Mouse (Mus musculus) midbrain, embryonic 16.5 days (tissue): ENCODE data around the gene Cbarp. TPM values are rescaled to one million over a fixed set of nuclear protein-coding genes. Genes with fewer than 3 reads are reported as not detected.

Experiments used
- ATAC-seq: fragments of 200-750 bp; cut with Nextera tagmentation; 2 replicates; pipeline ENCODE4 v1.8.0; 2017; ENCODE audit warnings: moderate TSS enrichment
- H3K27ac ChIP-seq: fragments of 300-500 bp; sonication (generic); 2 replicates; pipeline ENCODE4 v1.5.1; 2014; ENCODE audit warnings: mild to moderate bottlenecking, low read length, mixed read lengths
- H3K27me3 ChIP-seq: fragments of 300-500 bp; sonication (generic); 2 replicates; pipeline ENCODE4 v1.6.1; 2014; ENCODE audit warnings: low read depth, low read length, mixed read lengths; ENCODE audit not compliant: control insufficient read depth, insufficient read depth
- H3K36me3 ChIP-seq: fragments of 300-500 bp; sonication (generic); 2 replicates; pipeline ENCODE4 v1.6.1; 2014; ENCODE audit warnings: mild to moderate bottlenecking, low read length, moderate library complexity, mixed read lengths; ENCODE audit not compliant: control insufficient read depth, insufficient read depth
- H3K4me1 ChIP-seq: fragments of 300-500 bp; sonication (generic); 2 replicates; pipeline ENCODE4 v1.6.1; 2014; ENCODE audit warnings: mild to moderate bottlenecking, low read length, mixed read lengths; ENCODE audit not compliant: control insufficient read depth, insufficient read depth
- H3K4me2 ChIP-seq: fragments of 300-500 bp; sonication (generic); 2 replicates; pipeline ENCODE4 v1.6.1; 2014; ENCODE audit warnings: mild to moderate bottlenecking, low read length, mixed read lengths
- H3K4me3 ChIP-seq: fragments of 300-500 bp; sonication (generic); 2 replicates; pipeline ENCODE4 v1.5.1; 2014; ENCODE audit warnings: low read depth, mild to moderate bottlenecking, low read length, moderate library complexity, mixed read lengths
- H3K9ac ChIP-seq: fragments of 300-500 bp; sonication (generic); 2 replicates; pipeline ENCODE4 v1.6.1; 2014; ENCODE audit warnings: low read depth, low read length, mixed read lengths
- H3K9me3 ChIP-seq: fragments of 300-500 bp; sonication (generic); replicated peaks from 2 replicates; pipeline ENCODE4 v1.6.1; 2014; ENCODE audit warnings: mild to moderate bottlenecking, low read length, mixed read lengths; ENCODE audit not compliant: control insufficient read depth, poor library complexity, severe bottlenecking
- WGBS: fragments of 180-500 bp; shearing (Covaris S2); extraction: QIAGEN DNeasy Blood & Tissue Kit; methylation state at CpG from one replicate; pipeline ENCODE4 v1.1.7; 2014; 5-methylcytosine and 5-hydroxymethylcytosine counted together
- polyA plus RNA-seq: library from polyadenylated mRNA; unstranded; fragments of >200 nt; fragmentation: Nextera tagmentation; extraction: Ambion mirVana; gene quantifications from 2 replicates; pipeline ENCODE4 v1.2.1, GENCODE M21; 2015

Cbarp gene
- polyA plus RNA-seq, 1 experiment from 2014 or later, result 81.6 TPM

DNA sequence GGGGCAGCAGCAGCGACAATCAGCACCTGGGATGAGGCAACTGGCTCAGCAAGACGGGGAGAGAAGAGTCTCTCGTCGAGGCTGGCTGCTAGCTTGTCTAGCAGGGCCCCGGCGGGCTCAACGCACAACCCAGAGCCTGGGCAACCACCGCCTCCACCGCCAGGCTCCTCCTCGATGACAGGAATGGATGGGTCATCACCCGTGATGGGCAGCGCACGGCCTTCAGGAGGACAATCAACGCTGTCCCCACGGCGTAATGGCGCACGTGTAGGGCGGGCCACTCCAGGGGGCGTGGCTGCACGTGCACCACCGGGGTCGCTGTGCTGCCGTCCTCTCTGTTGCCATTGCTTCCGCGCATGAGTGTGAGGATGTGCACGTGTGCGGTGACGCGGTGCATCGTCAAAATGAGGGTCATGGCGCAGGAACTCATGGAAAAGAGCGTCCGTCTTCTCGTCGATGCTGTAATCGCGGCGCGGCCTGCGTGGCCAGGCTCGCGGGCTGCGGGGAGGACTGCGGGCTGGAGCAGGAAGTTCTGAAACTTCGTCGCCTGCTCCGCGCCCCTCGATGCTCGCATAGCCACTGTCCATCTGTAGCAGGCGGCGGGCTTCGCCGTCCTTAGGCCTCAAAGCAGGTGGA is 9.2 kb downstream of the Cbarp start:
- Histone ChIP-seq H3K9me3 (no peaks in the 10 kb centered on the region), H3K27ac (0 out of 2 replicates have a peak overlapping the region, but pooled peaks have one; percentile 1), H3K36me3 (peaks cover 50% of the 10 kb centered on the region), H3K9ac (peak overlapping the region; percentile 22; the same call in 1 of the 2 replicates), H3K27me3 (no peaks in the 10 kb centered on the region), H3K4me1 (peaks cover 6% of the 10 kb centered on the region), H3K4me3 (no peak overlapping the region), H3K4me2 (peak overlapping the region; percentile 13)
- ATAC-seq, result peak; percentile 66
- 14% methylated on average over 55 of the region's 55 CpGs for WGBS

GRCm38 (mm10) chr10:80130403-80131031 is 10.1 kb downstream of the Cbarp start:
- Histone ChIP-seq H3K36me3 (peaks cover 49% of the 10 kb centered on the region), H3K4me1 (no peaks in the 10 kb centered on the region), H3K9me3 (no peaks in the 10 kb centered on the region), H3K9ac (no peak overlapping the region), H3K4me2 (no peak overlapping the region), H3K27ac (no peak overlapping the region), H3K4me3 (no peak overlapping the region), H3K27me3 (no peaks in the 10 kb centered on the region)
- 89% methylated on average over 18 of the region's 18 CpGs for WGBS
- ATAC-seq, result no peak; the same call in 1 of the 2 replicates

DNA sequence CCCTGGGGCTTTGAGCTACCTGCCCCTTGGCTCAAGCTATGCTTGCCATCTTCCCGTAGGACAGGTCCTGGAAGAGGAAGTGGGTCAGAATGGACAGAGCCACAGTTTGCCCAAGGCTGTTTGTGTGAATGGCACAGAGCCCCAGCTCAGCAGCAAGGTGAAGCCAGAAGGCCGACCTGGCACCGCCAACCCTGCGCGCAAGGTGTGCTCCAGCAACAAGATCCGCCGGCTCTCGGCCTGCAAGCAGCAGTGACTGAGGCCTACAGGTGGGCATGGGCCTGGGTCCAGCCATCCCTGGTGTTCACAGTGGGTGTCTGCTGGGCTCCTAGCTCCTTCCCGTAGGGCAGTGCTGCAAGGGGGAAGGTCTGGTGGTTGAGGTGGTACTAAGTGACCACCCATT is 10.8 kb downstream of the Cbarp start:
- no peak overlapping the region for H3K9ac ChIP-seq
- H3K4me3 ChIP-seq, result no peak overlapping the region
- no peak overlapping the region for H3K27ac ChIP-seq
- no peaks in the 10 kb centered on the region for H3K9me3 ChIP-seq
- no peak for ATAC-seq
- peaks cover 46% of the 10 kb centered on the region for H3K36me3 ChIP-seq
- no peaks in the 10 kb centered on the region for H3K4me1 ChIP-seq
- no peaks in the 10 kb centered on the region for H3K27me3 ChIP-seq
- 92% methylated on average over 9 of the region's 9 CpGs for WGBS
- H3K4me2 ChIP-seq, result no peak overlapping the region

GRCm38 (mm10) chr10:80127920-80128319 is 12.7 kb downstream of the Cbarp start:
- Histone ChIP-seq H3K4me3 (no peak overlapping the region), H3K27ac (no peak overlapping the region), H3K27me3 (no peaks in the 10 kb centered on the region), H3K9ac (no peak overlapping the region), H3K9me3 (no peaks in the 10 kb centered on the region), H3K36me3 (peaks cover 31% of the 10 kb centered on the region), H3K4me2 (no peak overlapping the region), H3K4me1 (no peaks in the 10 kb centered on the region)
- no peak for ATAC-seq
- 96% methylated on average over 8 of the region's 8 CpGs for WGBS

GRCm38 (mm10) chr10:80123932-80124562 is 16.6 kb downstream of the Cbarp start:
- H3K4me3 ChIP-seq, result no peak overlapping the region
- no peaks in the 10 kb centered on the region for H3K9me3 ChIP-seq
- peaks cover 19% of the 10 kb centered on the region for H3K36me3 ChIP-seq
- no peak overlapping the region for H3K4me2 ChIP-seq
- ATAC-seq, result no peak
- H3K27ac ChIP-seq, result no peak overlapping the region
- H3K9ac ChIP-seq, result 0 out of 2 replicates have a peak overlapping the region, but pooled peaks have one; percentile 1
- no peaks in the 10 kb centered on the region for H3K27me3 ChIP-seq
- WGBS, result 96% methylated on average over 9 of the region's 9 CpGs
- H3K4me1 ChIP-seq, result peaks cover 4% of the 10 kb centered on the region

DNA sequence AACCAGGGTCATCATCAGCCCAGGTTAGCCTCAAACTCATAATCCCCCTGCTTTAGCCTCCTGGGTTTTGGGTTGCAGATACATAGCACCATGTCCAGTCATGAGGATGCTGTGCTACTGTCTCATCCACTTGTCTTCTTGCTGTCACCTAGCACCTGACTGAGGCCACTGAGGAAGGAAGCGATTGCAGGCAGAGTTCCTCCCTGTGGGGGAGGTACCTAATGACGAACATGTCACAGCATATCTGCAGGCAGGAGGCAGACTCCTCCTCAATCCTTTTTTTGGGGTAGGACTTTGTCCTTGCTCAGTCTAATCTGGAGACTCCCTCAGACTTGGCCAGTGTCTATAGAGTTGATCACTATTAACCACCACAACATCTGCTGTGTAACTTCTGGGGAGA is 19.0 kb downstream of the Cbarp start:
- H3K27ac ChIP-seq, result no peak overlapping the region
- H3K9ac ChIP-seq, result no peak overlapping the region
- no peaks in the 10 kb centered on the region for H3K9me3 ChIP-seq
- H3K4me1 ChIP-seq, result peaks cover 28% of the 10 kb centered on the region
- H3K36me3 ChIP-seq, result peaks cover 12% of the 10 kb centered on the region; the same call in 1 of the 2 replicates
- H3K4me2 ChIP-seq, result no peak overlapping the region
- no peak for ATAC-seq
- no peaks in the 10 kb centered on the region for H3K27me3 ChIP-seq
- no peak overlapping the region for H3K4me3 ChIP-seq
- 86% methylated on average over 2 of the region's 2 CpGs for WGBS

DNA sequence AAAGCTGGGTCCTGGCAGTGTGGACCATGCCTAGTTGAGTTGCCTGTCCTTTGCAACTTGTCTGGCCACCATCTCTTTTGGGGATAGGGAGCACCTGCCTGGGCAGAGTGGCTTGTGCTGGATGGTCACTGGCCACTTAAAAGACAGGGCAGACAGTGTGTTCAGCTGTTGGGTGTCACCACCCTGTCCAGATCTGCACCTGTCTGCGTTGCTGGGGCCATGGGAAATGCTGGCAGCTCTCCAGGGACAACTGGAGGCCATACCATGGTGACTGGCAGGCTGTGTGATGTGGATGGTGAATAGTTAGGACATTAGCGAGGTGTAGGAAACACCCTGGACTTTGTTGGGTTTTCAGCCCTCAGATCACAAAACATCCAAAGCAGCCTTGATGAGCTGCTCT is 20.5 kb downstream of the Cbarp start:
- Histone ChIP-seq H3K4me2 (no peak overlapping the region), H3K4me3 (no peak overlapping the region), H3K9me3 (no peaks in the 10 kb centered on the region), H3K9ac (no peak overlapping the region), H3K27me3 (no peaks in the 10 kb centered on the region), H3K27ac (no peak overlapping the region), H3K36me3 (peaks cover 5% of the 10 kb centered on the region; the same call in 1 of the 2 replicates), H3K4me1 (peaks cover 29% of the 10 kb centered on the region)
- 65% methylated on average over 2 of the region's 2 CpGs for WGBS
- no peak for ATAC-seq

- Histone ChIP-seq H3K4me1 (peaks cover 34% of the 10 kb centered on the region), H3K27ac (no peak overlapping the region), H3K9me3 (no peaks in the 10 kb centered on the region), H3K36me3 (peaks cover 5% of the 10 kb centered on the region; the same call in 1 of the 2 replicates), H3K4me2 (peak overlapping the region; percentile 98), H3K27me3 (no peaks in the 10 kb centered on the region), H3K4me3 (no peak overlapping the region), H3K9ac (peak overlapping the region; percentile 89)
- WGBS, result 44% methylated on average over 6 of the region's 6 CpGs
- no peak for ATAC-seq
These were observed 22.1 kb downstream of the Cbarp start for GRCm38 (mm10) chr10:80118552-80118951.

DNA sequence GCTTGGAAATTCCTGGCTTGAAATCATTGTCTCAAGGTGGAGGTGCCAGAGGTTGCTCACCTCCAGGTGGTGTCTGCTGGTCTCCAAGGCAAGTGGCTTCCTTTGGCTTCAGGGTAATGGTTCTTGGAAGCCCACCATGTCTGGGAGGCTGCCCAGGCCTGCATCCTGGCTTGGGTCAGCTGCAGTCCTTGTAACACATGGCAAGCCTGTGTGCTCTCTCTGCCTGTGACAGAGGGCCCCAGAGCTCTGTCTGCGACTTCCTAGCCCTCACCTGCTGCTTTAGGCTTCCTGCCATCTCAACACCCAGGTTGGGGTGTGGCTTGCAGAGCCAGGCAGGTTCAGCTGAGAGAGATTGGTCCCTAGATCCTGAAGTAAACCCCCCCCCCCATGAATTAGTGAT is 22.9 kb downstream of the Cbarp start:
- Histone ChIP-seq H3K4me1 (peaks cover 34% of the 10 kb centered on the region), H3K9me3 (no peaks in the 10 kb centered on the region), H3K4me3 (peak overlapping the region; percentile 93), H3K36me3 (peaks cover 5% of the 10 kb centered on the region; the same call in 1 of the 2 replicates), H3K4me2 (peak overlapping the region; percentile 98), H3K9ac (peak overlapping the region; percentile 89), H3K27ac (no peak overlapping the region), H3K27me3 (no peaks in the 10 kb centered on the region)
- no peak for ATAC-seq
- 69% methylated on average over 1 of the region's 1 CpGs for WGBS
